Mouse (Mus musculus) left cerebral cortex, postnatal 4 days (tissue): Measurements from ENCODE around the gene Dnah8. TPM values are rescaled to one million over a fixed set of nuclear protein-coding genes. Genes with fewer than 3 reads are reported as not detected.
"Not testable (repeated sequence)": the region's sequence is repeated elsewhere in the genome, so short reads cannot be mapped to it uniquely, and the experiment has no call there.

Experiments
- DNase-seq: peaks from one replicate; pipeline ENCODE4 v3.0.0-alpha.2; 2022
- intact Hi-C: fragments of 180-260 bp; cut with DNase I; formaldehyde crosslinking; loops from one replicate; pipeline ENCODE4 v1.15.1; 2025
- total RNA-seq, 2 experiments: library from RNA; stranded (reverse); gene quantifications; 2 replicates each; pipeline ENCODE4 v1.2.3; 2021

Dnah8 gene
- total RNA-seq, result 1 to 10 TPM; 5.3 to 5.6 TPM

DNA sequence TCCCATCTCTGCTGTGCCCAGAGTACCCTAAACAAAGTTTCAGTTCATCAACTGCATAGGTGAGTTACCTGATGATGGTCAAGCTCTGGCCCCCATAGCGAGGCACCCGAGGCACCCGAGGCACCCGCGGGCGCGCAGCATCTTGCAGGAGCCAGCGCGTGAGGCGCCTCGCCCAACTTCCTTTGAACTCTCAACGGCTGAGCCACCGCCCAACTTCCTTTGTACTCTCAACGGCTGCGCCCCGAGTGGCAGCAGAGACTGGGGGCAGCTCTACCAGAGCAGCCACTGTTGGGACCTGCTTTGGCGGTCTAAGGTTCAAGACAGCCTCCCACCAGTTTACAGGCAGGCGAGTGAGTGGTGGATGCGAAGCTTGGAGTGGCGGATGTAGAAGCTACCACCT is at the start of gene Dnah8:
Gene Dnah8 (plus strand): TSS at position 223 of the 400 bp plus-strand sequence.
- DNase-seq, intact Hi-C loops: not testable (repeated sequence)

DNA sequence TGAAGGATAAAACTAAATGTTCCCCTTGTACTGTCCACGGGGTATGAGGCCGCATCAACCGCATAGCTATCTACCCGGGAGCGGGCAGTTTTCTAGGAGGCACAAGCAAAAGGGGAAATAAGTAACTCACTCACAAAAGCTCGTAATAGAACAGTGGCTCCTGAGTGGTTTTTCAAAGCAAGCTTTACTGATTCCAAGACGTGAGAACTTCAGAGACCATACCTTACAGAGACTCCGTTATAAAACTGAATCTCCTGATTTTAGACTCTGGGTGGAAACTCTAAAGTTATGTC is 49.4 kb upstream of the Dnah8 start:
- DNase-seq, result no peak
- intact Hi-C loops, result no loop called here

DNA sequence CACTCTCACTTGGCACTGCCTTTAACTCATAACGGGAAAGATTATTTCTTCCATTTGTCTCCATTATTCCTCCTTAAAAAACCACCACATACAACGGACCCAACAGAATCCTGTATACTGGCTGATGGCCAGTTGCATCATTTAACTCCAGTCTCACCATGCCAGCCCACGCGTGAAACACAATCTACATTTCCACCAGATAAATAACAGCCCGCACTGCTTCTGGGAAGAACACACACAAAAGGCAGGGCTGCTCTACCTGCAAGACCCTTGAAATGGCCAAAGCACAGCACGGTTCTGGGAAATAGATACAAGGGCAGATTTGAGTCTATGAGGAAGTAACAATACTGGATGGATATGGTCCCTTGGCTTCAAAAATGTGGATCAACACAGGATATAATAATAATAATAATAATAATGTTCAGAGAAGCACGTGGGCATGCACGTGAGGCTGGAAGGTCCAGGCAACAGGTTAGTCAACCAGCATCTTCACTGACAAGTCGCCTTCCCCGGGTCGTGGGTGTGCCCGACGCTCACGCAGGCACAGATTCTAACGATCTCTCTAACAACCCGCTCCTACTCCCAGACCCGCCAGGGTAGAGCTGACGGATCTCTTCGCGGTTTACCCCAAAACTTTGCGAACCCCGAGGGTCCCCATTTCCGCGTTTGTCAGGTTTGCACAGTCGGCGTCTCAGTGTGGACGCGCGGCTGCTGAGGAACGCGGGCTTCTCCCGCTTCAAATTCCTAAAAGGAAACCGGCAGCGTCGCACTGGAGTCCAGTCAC is 48.8 kb upstream of the Dnah8 start:
- intact Hi-C loops, result no loop called here

DNA sequence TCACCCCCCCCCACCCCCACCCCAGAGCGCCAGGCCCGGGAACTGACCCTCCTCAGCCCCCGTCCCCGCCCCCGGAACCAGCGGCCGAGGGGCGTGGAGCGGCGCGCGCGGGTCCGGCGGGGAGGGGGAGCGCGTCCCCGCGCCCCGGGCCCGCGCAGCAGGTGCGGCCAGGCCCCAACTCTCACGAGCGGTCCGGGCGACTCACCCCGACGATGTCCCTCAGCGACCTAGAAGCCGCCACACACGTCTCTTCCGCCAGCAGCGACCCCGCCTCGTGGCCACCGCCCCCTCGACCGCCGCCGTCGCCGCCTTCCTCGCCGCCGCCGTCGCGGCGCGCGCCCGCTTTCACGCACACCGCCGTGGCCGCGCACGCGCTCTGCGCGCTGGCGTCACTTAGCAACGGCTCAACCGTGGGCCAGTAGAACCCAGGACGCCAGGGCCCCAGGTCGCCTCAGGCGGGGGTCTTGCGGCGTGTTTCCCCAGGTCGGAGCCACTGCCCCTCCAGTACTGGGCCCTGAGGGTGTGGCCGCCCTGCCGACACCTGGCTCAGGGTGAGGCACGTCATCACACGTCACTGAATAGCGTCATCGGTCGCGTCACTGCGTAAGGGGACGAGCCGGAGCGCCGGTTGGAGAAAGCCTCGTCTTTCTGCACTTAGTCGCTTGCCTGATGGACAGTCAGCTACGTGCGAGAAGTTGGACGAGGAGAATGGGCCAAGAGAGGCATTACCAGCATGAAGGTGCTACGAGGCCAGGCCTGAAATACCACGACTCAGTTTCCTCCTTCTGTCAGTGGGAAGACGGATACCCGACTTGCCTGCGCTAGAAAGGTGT is 48.0 kb upstream of the Dnah8 start, which contains the start of gene Btbd9:
Gene Btbd9 (minus strand): TSS at position 548 of the 833 bp plus-strand sequence.
- intact Hi-C loops, result no loop called here
- peak; percentile 92 for DNase-seq

More for the DNA sequence above, 48.8 kb upstream of the Dnah8 start:
- DNase-seq, result no peak

DNA sequence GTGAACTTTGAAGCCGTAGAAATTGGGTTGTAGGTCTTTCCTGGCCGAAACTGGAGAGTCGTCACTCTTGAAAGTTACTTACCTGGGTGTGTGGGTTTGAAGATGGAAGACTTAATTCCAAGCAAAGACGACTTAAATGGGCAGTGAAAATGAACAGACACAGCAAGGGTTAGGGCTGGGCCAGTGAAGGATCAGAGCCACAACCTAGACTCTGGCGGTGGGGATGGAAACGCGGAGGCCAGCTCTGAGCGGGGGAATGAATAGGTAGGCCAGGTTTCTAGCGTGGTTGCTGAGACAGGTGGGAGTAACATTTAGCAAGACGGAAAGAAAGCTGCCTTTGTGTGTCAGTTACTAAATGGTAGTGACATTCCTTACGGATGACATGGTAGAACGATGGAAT is 47.2 kb upstream of the Dnah8 start:
- intact Hi-C loops, result no loop called here
- DNase-seq, result no peak

DNA sequence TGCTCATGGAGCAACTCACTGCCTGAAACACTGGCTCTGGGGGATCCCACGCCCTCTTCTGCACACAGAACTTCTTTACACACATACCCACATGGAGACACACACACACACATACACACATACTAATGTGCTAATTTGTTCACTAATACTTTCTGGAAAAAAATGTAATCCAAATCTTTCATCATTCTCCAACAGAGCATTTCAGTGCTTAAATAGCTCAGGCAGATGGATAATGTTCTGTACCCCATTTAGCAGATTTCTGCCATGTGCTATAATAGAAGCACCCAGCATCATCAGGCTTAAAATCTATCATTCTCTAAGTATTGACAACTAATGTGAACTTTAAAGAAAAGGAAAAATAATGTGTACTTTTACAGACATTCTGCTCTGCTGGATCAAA is 43.4 kb upstream of the Dnah8 start:
- intact Hi-C loops, result no loop called here
- DNase-seq, result no peak

DNA sequence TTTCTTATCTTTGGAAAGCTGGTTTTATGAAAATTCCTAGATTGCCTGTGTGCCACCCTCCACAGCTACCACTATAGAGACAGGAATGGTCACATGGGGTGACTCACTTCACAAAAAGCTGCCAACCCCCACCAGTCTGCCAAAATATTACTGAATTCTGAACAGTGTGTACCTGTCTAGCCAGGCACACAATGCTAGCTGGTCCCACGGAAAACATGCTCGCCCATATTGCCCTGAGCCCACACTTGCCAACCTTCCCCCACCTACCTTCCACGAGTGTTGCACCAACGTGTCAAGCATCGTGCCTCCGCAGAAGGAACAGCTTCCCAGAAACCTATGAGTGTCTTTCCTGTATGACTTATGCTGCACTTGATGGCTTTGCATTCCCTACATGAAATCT is 43.0 kb upstream of the Dnah8 start:
- intact Hi-C loops, result no loop called here
- no peak for DNase-seq

DNA sequence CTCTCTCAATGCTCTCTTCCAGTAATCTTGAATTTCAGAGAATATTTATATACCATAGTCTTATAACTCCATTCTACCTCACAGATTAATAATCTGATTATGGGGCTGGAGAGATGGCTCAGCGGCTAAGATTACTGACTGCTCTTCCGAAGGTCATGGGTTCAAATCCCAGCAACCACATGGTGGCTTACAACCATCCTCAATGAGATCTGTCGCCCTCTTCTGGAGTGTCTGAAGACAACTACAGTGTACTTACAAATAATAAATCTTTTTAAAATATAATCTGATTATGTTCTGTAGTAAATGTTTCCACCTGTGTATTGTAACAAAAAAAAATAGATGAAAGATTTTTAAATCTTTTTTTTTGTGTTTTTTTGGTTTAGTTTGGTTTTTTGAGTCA is 41.8 kb upstream of the Dnah8 start:
- no peak for DNase-seq
- intact Hi-C loops, result no loop called here

DNA sequence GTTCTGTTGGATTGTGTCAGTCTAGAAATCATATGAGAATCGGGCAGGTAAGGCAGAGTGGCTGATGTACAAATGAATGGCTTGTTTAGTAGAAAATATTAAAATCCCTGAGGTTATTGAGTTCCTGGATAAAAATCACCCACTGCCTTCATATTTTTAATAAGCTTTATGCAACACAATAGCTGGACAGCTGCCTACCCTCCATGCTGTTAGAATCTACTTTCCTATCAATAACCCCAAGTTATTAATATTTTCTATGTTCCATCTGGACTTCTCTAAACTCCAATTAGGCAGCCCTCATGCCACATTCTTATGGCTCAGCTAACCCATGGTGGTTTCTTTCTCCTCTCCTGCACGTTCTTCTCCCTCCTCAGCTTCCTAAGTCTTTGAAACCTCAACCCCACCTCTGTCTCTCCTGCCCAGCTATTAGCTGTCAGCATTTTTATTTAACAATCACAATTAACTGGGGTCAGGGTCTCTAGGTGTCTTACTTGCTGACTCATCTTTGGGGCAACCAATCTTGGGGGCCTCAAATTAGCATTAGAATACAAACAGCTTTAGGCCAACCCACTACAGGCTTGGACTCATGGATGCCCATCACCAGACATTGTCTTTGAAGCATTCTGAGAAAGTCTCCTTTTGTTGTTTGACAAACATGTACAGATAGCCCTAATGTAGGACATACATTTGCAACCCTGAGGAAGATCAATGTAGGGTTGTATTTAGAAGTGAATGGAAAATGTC is 40.7 kb upstream of the Dnah8 start:
- no peak for DNase-seq
- intact Hi-C loops, result no loop called here

DNA sequence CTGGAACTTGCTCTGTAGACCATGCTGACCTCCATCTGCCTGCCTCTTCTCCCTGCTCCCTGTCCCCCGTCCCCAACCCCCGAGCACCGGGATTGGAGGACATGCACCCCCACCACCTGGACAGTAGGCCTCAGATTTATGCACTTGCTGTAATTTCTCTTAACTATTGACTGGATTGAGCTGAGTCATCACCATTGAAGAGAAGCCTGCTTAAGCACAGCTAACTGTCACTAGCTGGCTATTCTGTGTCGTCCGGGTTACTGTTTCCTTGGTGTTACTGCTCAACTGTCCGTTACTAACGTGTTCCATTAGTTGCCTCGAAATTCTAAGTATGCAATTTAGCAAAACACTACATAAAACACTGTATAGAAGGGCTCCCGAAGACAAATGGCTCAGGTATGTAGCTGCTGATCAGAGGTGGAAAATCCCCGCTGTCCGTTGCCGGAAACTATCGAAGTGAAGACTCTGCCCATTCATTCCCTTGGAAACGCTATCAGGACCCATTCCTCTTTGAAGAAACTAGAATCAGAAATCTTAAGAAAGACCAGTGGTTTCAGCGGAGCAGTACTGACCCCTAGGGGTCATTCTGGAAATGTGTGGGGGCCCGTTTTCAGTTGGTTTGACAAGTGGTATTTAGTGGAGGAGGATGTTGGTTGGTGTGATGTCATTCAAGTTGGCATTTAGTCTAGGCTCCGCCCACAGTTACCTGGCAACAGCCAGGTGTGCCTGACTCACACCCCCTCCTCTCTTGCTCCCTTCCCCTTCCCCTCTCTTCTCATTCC is 33.5 kb upstream of the Dnah8 start:
- DNase-seq, result peak; percentile 67
- intact Hi-C loops, result no loop called here

DNA sequence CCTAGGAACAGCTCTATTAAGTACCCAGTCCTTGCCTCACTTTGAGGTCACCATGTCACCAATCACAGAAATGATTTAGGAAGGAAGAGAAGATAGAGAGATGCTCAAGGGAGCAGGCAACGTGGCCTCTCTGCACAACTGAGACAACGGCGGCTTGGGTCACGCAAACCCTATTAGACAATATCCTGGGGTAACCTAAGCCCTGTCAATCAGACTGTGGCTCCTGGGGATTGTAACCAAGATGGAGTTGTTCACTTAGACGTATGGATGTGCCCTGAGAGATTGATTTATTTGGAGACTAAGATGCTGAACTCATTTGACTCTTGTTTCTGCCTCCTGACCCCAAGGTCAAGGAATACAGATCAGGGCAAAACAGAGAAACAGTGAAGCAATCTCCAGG is 29.7 kb upstream of the Dnah8 start:
- intact Hi-C loops, result no loop called here
- DNase-seq, result no peak

DNA sequence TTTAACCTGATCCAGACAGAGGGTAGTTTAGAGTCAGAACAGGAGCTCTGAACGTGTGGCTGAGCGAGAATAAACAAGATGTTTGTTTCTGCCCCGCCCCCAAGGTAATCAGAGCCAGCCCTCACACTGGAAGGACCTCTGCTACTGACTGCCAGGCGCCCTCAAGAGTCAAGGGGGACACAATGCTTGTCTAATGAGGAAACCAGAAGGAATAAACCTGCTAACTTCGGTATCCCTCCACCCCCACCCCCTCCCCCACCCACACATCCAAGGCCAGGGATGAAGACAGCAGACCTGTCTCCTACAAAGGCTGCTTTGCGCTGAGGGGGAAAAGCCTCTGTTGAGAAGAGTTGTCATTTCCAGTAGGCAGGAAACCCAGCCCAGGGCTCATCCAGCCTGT is 29.3 kb upstream of the Dnah8 start:
- intact Hi-C loops, result no loop called here

DNA sequence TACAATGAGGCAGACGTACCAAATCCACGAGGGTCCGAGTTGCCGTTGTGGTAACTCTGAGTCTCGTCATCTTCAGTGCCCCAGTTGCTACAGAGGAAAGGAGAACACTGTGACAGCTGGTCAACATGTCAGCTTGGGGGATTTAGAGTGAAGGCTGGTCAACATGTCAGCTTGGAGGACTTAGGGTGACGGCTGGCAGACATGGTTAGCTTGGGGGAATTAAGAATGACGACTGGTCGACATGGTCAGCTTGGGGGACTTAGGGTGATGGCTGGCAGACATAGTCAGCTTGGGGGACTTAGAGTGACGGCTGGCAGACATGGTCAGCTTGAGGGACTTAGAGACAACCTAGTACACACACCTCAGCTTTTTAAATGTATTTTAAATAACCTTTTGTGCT is 26.4 kb upstream of the Dnah8 start:
- intact Hi-C loops, result no loop called here
- DNase-seq, result no peak

More for the DNA sequence above, 29.3 kb upstream of the Dnah8 start:
- DNase-seq, result no peak

DNA sequence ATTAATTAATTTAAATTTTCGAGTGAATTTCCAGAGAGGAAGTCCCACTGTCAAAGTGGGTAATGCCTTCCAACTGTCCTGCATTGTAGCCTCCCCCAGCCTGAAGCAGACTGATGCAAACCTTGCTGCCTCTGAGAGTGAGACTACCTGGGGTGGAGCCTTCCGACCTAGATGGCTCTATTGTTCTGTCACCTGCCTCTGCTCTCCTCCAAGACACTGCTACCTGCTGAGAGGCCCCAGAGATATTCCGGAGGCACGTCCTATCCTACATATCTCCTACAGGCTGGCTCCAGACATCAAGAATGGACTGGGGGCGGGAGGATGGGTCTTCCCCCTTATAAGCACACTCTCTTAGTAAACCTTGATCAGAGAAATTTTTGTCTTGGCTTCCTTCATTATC is 25.9 kb upstream of the Dnah8 start:
- intact Hi-C loops, result no loop called here
- no peak for DNase-seq

DNA sequence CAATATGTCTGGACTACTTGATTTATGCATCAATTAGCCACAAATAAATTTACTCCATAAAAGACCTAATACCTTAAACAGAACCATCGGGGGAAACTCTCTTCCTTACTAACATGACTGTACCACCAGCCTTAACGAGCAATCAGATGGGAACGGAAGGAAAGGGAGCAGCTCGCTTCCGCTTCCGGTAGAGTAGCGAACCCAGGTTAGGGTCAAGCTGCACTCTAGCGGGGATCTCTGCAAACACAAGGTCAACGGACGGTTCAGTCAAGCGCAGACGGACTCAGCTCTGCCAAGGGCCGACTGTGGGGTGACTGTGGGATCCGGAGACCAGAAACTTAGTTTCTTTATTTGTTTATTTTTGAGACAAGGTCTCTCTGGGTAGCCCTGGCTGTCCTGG is 22.0 kb upstream of the Dnah8 start:
- intact Hi-C loops, result no loop called here
- DNase-seq, result no peak

DNA sequence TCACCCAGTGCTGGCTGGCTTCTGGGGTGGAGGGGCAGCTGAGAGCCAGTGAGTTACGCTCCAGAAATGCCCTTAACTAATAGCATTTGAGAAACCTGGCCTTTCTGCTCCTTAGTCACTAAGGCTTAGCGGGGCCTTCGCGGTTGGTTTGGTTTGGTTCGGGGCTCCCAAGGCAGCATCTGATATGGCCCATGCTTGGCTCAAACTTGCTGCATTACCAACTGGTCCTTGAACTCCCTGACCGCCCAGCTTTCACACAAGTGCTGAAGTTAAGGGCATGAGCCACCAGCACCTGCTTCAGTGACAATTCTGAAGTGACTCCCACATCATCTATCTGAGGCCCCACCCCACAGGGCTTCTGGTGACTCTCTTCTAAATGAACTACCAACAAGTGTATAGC is 19.9 kb upstream of the Dnah8 start:
- intact Hi-C loops, result no loop called here
- no peak for DNase-seq

DNA sequence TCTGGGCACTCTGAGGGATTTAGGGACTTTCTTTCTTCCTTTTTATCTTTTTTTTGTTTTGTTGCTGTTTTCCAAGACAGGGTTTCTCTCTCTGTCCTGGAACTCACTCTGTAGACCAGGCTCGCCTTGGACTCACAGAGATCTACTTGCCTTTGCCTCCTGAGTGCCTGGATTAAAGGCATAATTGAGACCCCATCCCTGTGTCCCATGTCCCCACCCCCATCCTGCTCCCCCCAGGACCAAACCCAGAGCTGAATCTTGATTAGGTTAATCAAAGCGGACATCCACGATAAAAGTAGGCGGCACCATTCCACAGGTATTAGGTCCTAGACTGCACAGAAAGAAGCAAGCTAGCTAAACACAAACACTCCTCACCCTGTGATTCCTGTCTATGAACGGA is 19.2 kb upstream of the Dnah8 start:
- no peak for DNase-seq
- intact Hi-C loops, result no loop called here

DNA sequence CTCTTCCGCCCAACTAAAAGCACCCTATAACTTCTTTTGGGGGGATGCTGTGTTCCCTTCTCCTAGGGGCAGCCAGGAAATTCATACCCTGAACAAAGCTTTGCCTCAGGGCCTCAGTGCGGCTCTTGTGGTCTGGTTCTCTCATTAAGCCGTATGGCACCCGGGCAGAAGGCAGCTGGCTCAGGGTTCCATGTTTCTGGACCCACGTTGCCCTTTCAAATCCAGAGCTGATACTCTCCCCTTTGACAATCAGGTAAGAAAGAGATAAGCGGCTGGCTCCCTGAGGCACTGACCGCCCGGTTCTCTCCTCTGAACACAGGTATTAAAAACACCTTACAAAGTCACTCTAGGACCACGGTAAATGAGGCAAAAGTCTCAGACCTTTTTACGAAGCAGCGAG is 17.9 kb upstream of the Dnah8 start:
- intact Hi-C loops, result no loop called here
- no peak for DNase-seq

DNA sequence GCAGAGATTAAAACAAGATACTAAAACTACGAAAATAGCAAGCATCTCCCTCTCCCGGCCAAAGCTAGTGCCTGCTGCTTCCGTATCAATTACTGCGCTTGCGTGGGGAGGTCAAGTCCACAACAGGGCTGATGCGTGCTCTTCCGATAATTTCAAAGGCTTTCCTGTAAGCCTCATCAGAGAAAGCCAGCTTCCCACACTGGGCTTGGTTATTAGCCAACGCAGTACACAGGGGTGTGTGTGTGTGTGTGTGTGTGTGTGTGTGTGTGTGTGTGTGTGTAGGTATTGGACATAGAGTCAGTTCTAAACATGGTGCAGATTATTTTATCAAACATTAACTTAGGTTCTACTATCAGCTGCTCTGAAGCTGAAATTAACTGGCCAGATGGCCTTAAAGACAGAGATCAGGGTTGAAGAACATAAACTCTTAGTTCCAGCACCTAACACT is 17.5 kb upstream of the Dnah8 start:
- no peak for DNase-seq

DNA sequence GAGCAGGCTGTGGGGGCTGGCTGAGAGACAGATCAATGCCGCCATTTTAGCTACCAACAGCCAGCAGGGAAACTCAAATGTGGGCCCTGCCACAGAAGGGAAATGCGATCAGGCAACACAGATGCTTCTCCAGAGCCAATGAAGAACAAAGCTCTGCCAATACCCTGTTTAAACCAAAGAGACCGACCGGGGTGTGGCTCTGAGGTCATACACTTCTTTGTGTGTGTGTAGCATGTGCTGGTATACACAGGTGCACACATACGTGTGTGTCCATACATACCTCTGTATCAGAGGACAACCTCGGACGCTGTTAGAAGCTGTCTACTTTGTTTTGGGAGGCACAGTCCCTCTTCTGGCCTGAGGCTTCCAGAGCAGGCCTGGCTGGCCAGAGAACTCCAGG is 16.8 kb upstream of the Dnah8 start:
- intact Hi-C loops, result no loop called here
- no peak for DNase-seq

More for the DNA sequence above, 17.5 kb upstream of the Dnah8 start:
- intact Hi-C loops, result no loop called here
